Mouse (Mus musculus) small intestine, adult 2 months (tissue): ENCODE measurements at regions not wholly inside any gene's neighbourhood (a gene's known extent, or its start where the extent isn't known, plus 50 kb on each side); places are given as distances from the start of the nearest gene placed in this dataset.

ENCODE experiments used
- CTCF ChIP-seq: fragments of 200-500 bp; IDR thresholded peaks from 2 replicates; pipeline ENCODE4 v1.5.1; 2012; ENCODE audit warnings: low read depth, mild to moderate bottlenecking, control low read depth, inconsistent platforms, low read length, moderate library complexity, mixed read lengths; ENCODE audit not compliant: insufficient replicate concordance, insufficient read length; ENCODE audit errors: extremely low read depth
- POLR2A ChIP-seq: fragments of 200-500 bp; IDR thresholded peaks from 2 replicates; pipeline ENCODE4 v1.6.1; 2012; ENCODE audit warnings: low read depth, mild to moderate bottlenecking, control low read depth, inconsistent platforms, low read length, moderate library complexity

DNA sequence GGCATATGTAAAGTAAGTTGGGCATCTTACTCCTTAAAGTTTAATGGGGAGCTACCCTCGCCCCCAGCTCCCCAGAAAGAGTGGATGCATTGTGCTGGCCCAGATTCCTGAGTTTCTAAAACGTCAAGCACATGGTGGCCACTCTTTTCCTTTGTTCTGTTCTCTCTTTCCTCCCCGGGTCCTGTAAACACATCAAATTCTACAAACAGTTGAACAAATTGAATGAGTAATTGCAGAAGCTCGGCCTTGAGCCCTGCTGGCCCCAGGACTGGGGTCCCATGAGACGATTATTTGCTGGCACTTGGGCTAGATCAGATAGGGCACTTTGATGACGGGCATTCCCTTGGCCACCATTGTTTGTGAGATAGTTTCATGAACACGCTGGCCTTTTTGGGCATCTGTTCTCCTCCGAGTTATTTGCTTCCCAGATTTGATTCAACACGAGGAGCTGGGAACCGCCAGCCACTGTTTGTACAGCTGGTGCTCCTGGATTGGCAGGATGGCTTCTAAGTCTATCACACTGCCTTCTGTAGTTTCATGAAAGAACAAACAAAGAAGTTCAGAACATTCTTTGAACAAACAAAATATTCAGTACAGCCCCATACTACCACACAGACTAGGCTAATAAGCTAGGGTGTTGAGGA lies 257.5 kb upstream of the Msx2 start:
- TF ChIP-seq CTCF (no peak), POLR2A (no peak)
